Mouse (Mus musculus): ENCODE results near the gene St6gal1. TPM values are rescaled to one million over a fixed set of nuclear protein-coding genes. Genes with fewer than 3 reads are reported as not detected.
A peak's percentile ranks its signal among the peaks of the same experiment; 100 is the strongest.

The St6gal1 gene
- total RNA-seq, 2 experiments from 2014 or later = 16.2 to 17.6 TPM

GRCm38 (mm10) chr16:23249762-23250161 is 25.2 kb downstream of the St6gal1 start:
- no peak for DNase-seq (ENCODE audit: low spot score in 2 of 2)

- no peak for DNase-seq (ENCODE audit: low spot score in 2 of 2)
Observed at GRCm38 (mm10) chr16:23250556-23251444, 26.3 kb downstream of the St6gal1 start.

GRCm38 (mm10) chr16:23251445-23251773 is 26.9 kb downstream of the St6gal1 start:
- no peak for DNase-seq (ENCODE audit: low spot score in 2 of 2)

- no peak for DNase-seq (ENCODE audit: low spot score in 2 of 2)
Observed at GRCm38 (mm10) chr16:23253620-23254019, 29.1 kb downstream of the St6gal1 start.

- DNase-seq (ENCODE audit: low spot score in 2 of 2) = no peak
Observed at GRCm38 (mm10) chr16:23254062-23254461, 29.5 kb downstream of the St6gal1 start.

- no peak for DNase-seq (ENCODE audit: low spot score in 2 of 2)
Observed at GRCm38 (mm10) chr16:23256638-23257037, 32.1 kb downstream of the St6gal1 start.

GRCm38 (mm10) chr16:23258429-23258822 is 33.9 kb downstream of the St6gal1 start:
- DNase-seq (ENCODE audit: low spot score in 2 of 2) = no peak

GRCm38 (mm10) chr16:23258823-23259457 is 34.4 kb downstream of the St6gal1 start:
- DNase-seq (ENCODE audit: low spot score in 2 of 2) = no peak

- no peak for DNase-seq (ENCODE audit: low spot score in 2 of 2)
Observed at GRCm38 (mm10) chr16:23259580-23259979, 35.0 kb downstream of the St6gal1 start.

- DNase-seq (ENCODE audit: low spot score in 2 of 2) = no peak
Observed at GRCm38 (mm10) chr16:23262131-23262768, 37.7 kb downstream of the St6gal1 start.

- DNase-seq (ENCODE audit: low spot score in 2 of 2) = no peak
Observed at GRCm38 (mm10) chr16:23262846-23263245, 38.3 kb downstream of the St6gal1 start.

- no peak for DNase-seq (ENCODE audit: low spot score in 2 of 2)
Observed at GRCm38 (mm10) chr16:23264999-23265398, 40.5 kb downstream of the St6gal1 start.

GRCm38 (mm10) chr16:23265481-23265880 is 40.9 kb downstream of the St6gal1 start:
- DNase-seq (ENCODE audit: low spot score in 2 of 2) = no peak

- no peak for DNase-seq (ENCODE audit: low spot score in 2 of 2)
Observed at GRCm38 (mm10) chr16:23266293-23266692, 41.8 kb downstream of the St6gal1 start.

GRCm38 (mm10) chr16:23266896-23267295 is 42.4 kb downstream of the St6gal1 start:
- DNase-seq (ENCODE audit: low spot score in 2 of 2) = no peak

- no peak for DNase-seq (ENCODE audit: low spot score in 2 of 2)
Observed at GRCm38 (mm10) chr16:23268231-23268630, 43.7 kb downstream of the St6gal1 start.

- DNase-seq (ENCODE audit: low spot score in 2 of 2) = no peak
Observed at GRCm38 (mm10) chr16:23269056-23269983, 44.8 kb downstream of the St6gal1 start.

- peak in 1 of 2 experiments; percentile 22 for DNase-seq (ENCODE audit: low spot score in 2 of 2)
Observed at GRCm38 (mm10) chr16:23269984-23270912, 45.7 kb downstream of the St6gal1 start.

- DNase-seq (ENCODE audit: low spot score in 2 of 2) = no peak
Observed at GRCm38 (mm10) chr16:23270913-23271253, 46.3 kb downstream of the St6gal1 start.
